Mouse (Mus musculus) cerebellum, adult 8-10 months (tissue): ENCODE data around the gene Larp6.

ENCODE experiments used
- DNase-seq: peaks from one replicate; pipeline ENCODE4 v3.0.0; 2022

The Larp6 gene

DNA sequence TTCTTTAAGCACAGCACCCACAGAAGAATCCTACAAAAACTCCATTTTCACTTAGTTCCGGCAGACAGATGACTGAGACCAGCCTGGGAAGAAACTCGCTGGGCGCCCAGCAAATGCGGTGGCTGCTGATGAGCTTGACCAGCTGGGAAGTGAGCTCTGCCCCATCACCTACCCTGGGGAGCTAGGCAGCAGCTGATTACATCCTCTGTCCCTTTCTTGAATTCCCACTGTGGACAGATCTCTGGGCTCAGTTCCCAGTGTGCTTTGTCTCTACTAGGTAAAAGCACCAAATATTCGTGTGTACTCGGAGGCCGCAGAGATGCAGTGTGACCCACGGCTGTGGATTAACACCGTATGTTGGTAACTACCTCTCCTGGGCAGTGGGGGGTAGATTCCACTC, 55.6 kb downstream of the Larp6 start:
- no peak for DNase-seq

DNA sequence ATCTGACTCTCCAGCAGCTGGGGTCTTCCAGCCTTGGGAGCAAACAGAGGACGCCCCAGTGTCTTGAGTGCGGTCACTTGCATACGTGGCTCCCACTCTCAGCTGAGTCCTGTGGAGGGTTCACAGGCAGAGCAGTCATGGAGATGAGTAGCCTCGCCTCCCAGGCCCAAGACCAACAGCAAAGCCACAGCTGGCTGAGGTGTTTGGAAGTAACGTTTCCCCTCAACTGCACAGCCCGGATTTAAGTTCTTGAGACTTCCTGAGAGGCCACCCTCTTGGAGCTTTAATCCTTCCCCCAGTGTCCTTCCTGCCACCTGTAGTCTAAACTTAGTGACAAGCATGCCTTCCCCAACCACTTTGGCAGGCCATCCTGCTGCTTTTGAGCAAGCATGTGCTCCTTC, 56.9 kb downstream of the Larp6 start:
- no peak for DNase-seq

DNA sequence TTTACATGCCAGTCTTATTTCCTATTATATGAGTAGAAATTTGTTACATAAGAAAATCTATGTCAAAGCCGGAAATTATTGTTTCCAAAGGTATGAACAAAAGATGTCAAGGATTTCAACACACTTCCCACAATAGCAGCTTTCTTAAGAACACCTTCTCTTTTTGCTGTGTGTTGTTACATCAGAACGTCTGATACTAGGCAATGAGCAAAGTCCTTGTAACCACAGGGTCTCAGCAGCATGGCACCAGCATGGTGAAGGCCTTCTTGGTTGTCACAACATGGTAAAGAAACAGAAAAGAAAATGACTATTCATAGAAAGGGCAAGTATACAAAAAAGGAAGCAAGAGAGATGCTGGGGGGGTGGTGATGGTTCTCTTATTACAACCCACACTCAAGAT, 60.9 kb downstream of the Larp6 start:
- no peak for DNase-seq

DNA sequence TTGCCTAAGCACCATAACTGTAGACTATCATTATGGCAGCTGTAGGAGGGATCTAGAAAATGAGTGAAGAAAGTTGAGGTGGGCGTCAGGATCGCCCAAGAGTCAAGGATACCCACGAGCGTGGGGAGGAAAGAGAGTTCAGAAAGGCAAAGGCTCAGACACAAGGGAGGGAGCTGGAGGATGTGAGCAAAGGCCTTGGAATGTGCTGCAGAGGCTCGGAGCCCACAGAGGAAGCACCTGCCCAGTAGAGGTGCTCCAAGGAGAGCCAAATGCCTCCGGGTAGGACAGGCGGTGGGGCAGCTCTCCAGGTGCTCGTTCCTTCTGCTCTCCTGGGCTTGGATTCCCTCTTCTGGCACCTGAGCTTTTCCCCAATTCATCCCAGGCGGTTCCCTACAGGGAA, 64.1 kb downstream of the Larp6 start:
- DNase-seq = no peak

DNA sequence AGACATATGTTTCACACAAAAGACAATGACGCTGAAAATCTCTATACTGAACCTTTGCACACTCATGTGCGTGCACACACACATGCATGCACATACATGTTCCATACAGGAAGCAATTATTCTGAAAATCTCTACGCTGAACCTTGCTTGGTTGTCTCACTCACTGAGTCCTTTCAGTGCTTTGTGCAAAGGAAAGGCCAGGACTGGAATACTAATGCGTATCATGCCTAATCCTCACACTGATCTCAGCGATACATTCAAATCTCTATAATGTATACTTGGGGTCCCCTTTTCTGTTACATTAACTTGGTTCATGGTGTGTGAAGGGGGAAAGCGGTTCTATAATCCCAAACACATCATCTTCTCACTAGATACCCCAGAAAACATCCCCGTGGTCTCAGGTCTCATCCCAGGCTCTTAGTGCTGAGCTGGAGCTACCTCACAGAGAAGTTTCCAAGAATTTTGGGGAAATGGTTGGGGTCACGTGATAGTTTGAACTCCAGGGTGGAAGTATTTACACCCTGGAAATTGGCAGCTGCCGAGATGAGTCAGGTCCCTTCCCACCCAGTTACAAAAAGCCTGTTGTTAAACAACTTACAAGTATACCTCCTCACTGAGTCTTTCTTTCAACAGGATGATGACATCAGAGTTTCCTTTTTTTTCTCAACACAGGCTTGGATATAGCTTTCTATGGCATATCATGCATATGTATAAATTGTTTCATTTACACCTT, 69.4 kb downstream of the Larp6 start:
- DNase-seq = no peak

DNA sequence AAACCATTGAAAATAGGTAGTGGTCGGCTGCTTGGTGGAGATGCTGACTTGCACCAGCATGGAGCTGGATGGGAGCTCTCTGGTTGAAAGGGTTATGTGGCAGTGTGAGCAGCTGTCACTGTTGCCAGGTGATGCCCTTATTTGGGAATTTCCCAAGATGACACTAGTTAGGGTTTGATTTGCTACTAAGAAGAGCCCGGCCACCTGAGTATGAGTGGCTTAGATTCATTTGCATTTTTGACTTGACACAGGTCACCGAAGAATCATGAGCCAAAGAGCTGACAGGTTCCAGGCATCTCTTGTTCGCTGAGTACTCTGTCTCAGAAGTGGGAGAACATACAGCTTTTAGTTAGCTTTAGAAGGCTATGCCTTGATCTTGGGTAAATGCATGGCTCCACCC, 72.3 kb downstream of the Larp6 start:
- DNase-seq = no peak

DNA sequence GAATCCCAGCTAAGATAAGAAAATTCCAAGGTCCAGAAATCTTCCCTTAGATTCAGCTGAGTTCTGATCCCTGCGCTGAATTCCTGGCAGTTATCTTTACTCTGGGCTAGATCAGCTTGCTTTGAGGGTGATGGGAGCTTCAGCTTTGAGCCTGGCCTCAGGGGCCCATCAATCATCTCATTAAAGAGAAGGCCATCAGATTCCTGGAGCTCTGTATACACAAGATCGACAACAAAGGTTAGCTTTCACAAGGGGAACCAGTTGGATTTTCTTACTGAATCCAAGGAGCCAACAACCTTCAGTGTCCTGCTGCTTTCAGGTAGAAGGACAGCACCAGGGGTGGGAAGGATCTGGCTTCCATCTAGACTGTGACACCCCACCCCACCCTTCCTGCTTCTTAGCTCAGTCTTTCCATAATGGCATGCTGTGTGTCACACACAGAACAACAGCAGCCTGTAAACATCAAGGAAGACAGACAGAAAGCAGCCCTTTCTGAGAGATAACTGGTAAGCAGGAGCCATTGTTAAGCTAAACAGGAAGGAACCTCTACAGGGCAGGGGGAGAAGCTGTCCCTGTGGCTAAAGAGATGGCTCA, 74.8 kb downstream of the Larp6 start:
- no peak for DNase-seq
